Mouse (Mus musculus) frontal cortex, postnatal 36 days (tissue): ENCODE results near the gene Pcp2.
"Not testable (repeated sequence)": the region's sequence is repeated elsewhere in the genome, so short reads cannot be mapped to it uniquely, and the experiment has no call there.

Source experiments
- DNase-seq, 2 experiments: peaks; one replicate each; pipeline ENCODE4 v3.0.0; 2022; ENCODE audit warnings: low spot score in 2 of 2

Pcp2 gene

GRCm38 (mm10) chr8:3621199-3621970, 4.0 kb downstream of the Pcp2 start, which contains the start of the genes Xab2 and Pet100:
TSS of gene Xab2 (minus strand) at chr8:3621316.
TSS of gene Pet100 (plus strand) at chr8:3621548.
- peak; percentile 99 to 100 for DNase-seq

GRCm38 (mm10) chr8:3609816-3610150, 15.6 kb downstream of the Pcp2 start:
- no peak for DNase-seq

- peak in 1 of 2 experiments; percentile 21 for DNase-seq
Measured at GRCm38 (mm10) chr8:3609046-3609815, 16.1 kb downstream of the Pcp2 start.

GRCm38 (mm10) chr8:3607822-3608221, 17.5 kb downstream of the Pcp2 start:
- DNase-seq: peak; percentile 13 to 17

- DNase-seq: no peak
Measured at GRCm38 (mm10) chr8:3606593-3606992, 18.8 kb downstream of the Pcp2 start.

GRCm38 (mm10) chr8:3603439-3603838, 21.9 kb downstream of the Pcp2 start:
- DNase-seq: no peak

DNA sequence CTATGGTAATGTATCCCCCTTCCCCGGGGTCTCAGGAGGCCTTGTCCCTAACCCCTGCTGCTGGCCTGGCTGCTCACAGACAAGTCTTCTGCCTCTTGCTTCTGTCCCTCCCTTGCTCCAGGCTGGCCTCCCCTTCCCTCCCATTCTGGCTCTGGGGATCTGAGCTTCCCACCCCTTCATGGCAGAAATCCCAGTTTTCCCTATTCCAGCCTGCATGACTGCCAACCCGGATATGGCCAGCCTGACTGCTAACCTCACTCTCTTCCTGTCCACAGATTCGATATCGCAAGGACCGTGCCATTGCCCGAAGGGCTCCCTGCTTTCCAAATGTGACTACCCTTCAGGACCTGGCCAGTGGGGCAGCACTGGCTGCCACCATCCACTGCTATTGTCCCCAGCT, 24.9 kb downstream of the Pcp2 start:
- no peak for DNase-seq

- DNase-seq: no peak
Measured at GRCm38 (mm10) chr8:3599219-3599618, 26.1 kb downstream of the Pcp2 start.

DNA sequence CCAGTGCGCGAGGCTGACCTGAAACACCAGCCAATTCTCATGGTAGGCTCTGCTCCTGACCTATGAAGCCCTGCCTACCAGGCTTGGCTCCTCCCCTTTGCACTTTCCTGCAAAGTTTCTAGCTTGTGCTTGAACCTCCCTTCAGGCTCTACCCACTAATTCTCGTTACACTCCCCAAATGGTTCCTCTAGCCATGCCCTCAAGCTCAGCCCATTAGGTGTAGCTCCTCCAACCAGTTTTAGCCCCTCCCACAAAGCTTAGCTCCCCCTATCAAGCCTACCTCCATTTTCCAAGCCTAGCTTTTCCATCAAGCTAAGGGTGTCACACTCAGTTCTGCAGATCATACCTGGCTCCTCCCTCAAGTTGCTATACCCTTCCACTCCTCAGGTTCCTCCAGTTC, 27.3 kb downstream of the Pcp2 start:
- DNase-seq: no peak

DNA sequence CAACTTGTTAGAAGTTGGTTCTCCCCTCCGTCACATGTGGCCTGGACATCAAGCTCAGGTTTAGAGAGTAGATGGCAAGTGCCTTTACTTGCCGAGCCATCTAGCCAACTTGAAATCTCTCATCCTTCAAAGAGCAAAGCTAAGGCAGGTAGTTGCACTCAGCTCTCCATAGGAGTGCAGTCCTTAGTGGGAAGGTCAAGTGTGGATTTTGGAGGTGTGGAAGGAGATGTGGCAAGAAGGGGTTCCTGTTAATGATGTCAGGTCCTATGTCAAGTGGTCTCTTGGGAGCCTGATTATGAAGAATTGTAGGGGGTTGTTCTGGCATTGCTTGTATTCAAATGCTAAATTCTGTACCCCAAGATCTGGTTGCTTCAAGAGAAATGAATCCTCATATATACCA, 30.9 kb downstream of the Pcp2 start:
- no peak for DNase-seq

DNA sequence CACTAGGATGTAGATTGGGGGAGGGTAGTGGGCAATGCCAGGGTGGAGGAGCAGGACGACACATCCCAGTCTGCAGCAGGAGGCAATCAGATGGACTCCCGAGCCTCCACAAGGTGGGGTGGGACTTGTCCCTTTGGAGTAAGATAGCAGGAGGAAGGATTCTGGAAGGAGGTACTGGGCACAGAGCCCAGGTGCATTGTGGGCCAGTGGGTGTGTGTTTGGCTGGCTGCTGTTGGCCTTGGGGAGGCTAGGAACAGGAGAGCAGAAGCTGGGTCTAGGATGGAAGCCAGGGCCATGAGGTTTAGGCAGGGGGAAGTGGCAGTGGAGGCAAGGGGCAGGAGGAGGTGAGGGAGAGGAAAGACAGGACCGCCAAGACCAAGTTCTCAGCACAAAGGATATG, 31.9 kb downstream of the Pcp2 start:
- no peak for DNase-seq

DNA sequence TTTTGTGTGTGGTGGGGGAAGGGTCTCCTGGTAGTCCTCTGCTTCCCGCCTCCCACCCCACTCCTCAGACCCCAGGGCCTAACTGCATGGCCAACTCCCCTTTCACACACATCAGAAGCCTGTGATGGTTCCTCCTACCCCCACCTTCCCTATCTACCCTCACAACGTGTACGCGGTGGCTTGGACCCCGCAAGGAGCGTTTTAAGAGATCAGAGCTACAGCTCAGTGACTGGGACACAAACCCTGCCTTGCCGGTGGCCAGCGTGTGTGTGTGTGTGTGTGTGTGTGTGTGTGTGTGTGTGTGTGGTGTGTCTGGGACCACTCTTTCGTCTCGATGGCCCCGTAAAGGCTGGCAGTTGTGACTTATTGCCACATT, 37.1 kb downstream of the Pcp2 start:
- DNase-seq: no peak

GRCm38 (mm10) chr8:3587391-3588257, 37.7 kb downstream of the Pcp2 start:
- peak; percentile 69 to 75 for DNase-seq

DNA sequence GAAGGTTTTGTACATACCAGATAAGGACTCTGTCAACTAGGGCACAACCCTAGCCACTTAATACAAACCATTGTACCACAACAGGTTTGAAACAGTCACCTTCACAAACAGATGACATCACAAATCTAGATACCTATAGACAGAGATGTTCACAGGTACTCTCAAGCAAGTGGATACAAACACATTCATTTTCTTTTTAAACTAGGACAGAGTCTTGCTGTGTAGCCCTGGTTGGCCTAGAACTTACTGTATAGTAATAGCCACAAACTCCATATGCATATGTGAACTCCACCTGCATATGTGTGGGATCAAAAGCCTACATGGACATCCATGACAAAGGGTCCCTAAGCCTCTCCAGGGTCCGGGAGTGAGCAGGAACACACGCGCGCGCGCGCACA, 38.4 kb downstream of the Pcp2 start, which contains the start of gene Camsap3:
Gene Camsap3, plus strand, starts transcription at position 301 of the 398 bp plus-strand sequence.
- no peak for DNase-seq

GRCm38 (mm10) chr8:3586452-3586851, 38.9 kb downstream of the Pcp2 start:
- no peak for DNase-seq

DNA sequence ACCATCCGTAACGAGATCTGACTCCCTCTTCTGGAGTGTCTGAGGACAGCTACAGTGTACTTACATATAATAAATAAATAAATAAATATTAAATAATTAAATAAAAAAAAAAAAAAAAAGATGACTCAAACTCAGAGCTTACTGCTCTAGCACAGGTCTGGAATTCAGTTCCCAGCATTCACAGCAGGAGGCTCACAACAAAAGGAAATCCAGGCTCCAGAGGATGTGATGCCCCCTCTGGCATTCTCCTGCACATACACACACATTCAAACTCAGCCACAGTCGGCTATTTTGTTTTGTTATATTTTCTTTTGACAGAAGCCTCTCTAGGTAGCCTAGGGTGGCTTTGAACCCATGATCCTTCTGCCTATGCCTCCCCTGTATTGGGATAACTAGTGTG, 43.4 kb downstream of the Pcp2 start:
- DNase-seq: not testable (repeated sequence)

- DNase-seq: no peak
Measured at GRCm38 (mm10) chr8:3579390-3580364, 45.7 kb downstream of the Pcp2 start.

DNA sequence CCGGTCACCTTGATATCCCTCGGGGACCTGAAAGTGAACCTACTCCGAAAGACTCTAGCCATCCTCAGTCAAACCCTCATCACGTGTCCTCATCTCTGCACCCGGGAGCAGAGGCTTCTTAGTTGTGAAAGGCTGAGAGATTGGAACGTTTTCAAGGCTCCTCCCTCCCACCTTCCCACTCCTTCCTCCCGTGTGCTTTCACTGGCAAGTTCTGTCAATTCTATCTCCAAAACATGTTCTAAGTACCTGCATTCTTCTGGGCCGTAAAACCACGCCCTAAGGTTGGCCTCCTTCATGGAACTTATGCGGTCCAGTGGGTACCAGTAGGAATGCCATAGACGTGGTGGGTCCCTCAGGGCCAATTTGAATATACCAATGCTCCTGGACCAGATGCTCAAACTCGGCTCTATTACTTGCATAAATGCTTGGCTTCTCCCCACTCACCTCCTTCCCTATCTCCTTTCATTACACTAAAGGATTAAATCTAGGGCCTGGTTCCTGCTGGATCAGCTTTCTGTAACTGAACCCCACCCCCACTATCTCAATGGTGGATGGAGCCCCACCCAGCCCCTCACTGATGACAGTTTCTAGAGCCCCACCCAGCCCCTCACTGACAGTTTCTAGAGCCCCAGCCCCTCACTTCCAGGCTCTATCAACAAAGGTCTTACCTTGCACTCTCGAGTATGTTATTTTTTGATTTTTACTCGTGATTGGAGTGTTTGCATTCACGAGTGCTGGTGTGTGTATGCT, 49.0 kb downstream of the Pcp2 start:
- no peak for DNase-seq

DNA sequence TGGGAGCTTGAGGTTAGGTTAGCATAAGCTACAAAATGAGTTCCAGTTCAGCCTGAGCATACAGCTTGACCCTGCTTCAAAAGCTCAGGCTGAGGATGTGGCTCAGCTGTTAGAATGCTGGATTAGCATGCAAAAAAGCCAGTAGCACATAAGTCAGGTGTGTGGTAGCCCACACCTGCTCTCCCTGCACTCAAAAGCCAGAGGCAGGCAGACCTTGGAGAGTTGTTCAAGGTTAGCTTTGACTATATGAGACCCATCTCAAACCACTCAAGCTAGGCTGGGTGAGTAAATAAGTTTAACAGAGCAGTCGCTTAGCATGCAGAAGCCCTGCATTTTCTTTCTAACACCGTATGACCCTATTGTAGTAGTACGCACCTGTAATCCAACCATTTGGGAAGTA, 50.8 kb downstream of the Pcp2 start:
- DNase-seq: no peak
